Mouse (Mus musculus): Measurements from ENCODE around the gene Cdc42bpa. TPM values are rescaled to one million over a fixed set of nuclear protein-coding genes. Genes with fewer than 3 reads are reported as not detected.

The Cdc42bpa gene
- polyA plus RNA-seq, 1 experiment: 6.4 TPM

- WGBS: 89% methylated on average over 8 of the region's 8 CpGs
Measured at GRCm38 (mm10) chr1:180151191-180151590, 190.9 kb downstream of the Cdc42bpa start.

DNA sequence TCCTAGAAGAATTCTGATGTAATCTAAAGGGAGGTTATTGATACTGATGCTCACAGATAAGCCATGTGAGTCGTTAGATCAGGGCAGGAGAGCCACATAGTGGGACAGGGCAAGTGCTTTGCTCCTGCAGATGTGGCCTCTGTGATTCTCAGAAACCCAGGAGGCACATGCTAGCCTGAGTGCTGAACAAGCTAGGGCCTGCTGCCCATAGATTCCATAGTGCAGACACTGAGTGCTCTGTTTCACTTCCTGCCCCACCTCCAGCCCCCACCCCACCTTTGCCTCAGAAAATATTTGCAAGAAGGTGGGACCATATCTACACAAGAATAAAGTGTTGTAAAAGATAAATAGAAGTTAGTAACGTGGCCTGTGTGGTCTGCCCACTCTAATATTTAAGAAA lies 198.4 kb downstream of the Cdc42bpa start:
- 49% methylated on average over 2 of the region's 2 CpGs for WGBS
- no peak for DNase-seq (ENCODE audit: low read depth, low spot score)

More at GRCm38 (mm10) chr1:180151191-180151590, 190.9 kb downstream of the Cdc42bpa start:
- DNase-seq (ENCODE audit: low read depth, low spot score): no peak

DNA sequence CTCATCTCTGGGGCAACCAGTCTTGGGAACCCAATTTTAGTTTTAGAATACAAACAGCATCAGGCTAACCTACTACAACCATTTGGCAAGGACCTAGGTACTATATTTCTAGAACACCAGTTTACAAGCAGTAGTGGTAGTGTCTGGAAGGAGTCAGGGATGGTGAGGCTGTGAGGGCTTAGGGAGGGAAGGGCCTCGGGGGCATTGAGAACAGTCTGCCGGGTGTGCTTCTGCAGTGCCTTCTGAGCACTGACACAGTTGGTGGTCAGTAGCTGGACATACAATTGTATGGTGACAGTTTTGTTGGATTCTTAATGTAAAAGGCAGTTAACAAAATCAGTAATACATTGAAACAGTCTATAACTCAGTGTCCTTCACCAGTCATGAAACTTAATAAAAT lies 200.3 kb downstream of the Cdc42bpa start:
- 79% methylated on average over 2 of the region's 2 CpGs for WGBS
- DNase-seq (ENCODE audit: low read depth, low spot score): no peak

GRCm38 (mm10) chr1:180161160-180161559 lies 200.9 kb downstream of the Cdc42bpa start:
- WGBS: 82% methylated on average over 3 of the region's 3 CpGs
- DNase-seq (ENCODE audit: low read depth, low spot score): no peak

- whole genome bisulfite sequencing: 92% methylated on average over 20 of the region's 20 CpGs
Measured at GRCm38 (mm10) chr1:180161566-180162355, 201.5 kb downstream of the Cdc42bpa start.

GRCm38 (mm10) chr1:180162986-180163385 lies 202.7 kb downstream of the Cdc42bpa start:
- WGBS: 77% methylated on average over 7 of the region's 7 CpGs
- DNase-seq (ENCODE audit: low read depth, low spot score): no peak

More at GRCm38 (mm10) chr1:180161566-180162355, 201.5 kb downstream of the Cdc42bpa start:
- DNase-seq (ENCODE audit: low read depth, low spot score): no peak

GRCm38 (mm10) chr1:180166533-180166932 lies 206.3 kb downstream of the Cdc42bpa start:
- no peak for DNase-seq (ENCODE audit: low read depth, low spot score)
- WGBS: 85% methylated on average over 5 of the region's 5 CpGs

DNA sequence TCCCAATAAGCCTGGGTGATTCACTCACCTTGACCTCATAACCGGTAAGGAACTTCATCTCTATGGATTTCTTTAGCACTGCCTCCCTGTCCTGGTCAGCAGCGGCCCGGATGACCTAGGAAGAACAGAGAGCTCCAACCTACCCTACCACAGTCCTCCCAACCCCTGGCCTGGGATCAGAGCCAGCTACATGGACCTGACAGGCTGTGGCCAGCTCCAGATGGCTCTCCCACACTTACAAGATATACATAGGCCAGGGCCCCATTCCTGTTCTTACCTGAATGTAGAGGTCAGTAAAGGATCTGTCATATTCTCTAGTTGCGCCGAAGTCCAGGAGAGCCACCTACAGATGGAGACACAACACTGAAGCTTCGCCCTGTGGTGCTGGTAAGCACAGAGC lies 208.0 kb downstream of the Cdc42bpa start:
- no peak for DNase-seq (ENCODE audit: low read depth, low spot score)
- WGBS: 95% methylated on average over 6 of the region's 6 CpGs

GRCm38 (mm10) chr1:180169161-180169560 lies 208.9 kb downstream of the Cdc42bpa start:
- 86% methylated on average over 7 of the region's 7 CpGs for WGBS
- no peak for DNase-seq (ENCODE audit: low read depth, low spot score)

- 94% methylated on average over 8 of the region's 8 CpGs for WGBS
- no peak for DNase-seq (ENCODE audit: low read depth, low spot score)
Measured at GRCm38 (mm10) chr1:180170071-180170470, 209.8 kb downstream of the Cdc42bpa start.

- 87% methylated on average over 2 of the region's 2 CpGs for WGBS
- DNase-seq (ENCODE audit: low read depth, low spot score): no peak
Measured at GRCm38 (mm10) chr1:180171883-180172282, 211.6 kb downstream of the Cdc42bpa start.

DNA sequence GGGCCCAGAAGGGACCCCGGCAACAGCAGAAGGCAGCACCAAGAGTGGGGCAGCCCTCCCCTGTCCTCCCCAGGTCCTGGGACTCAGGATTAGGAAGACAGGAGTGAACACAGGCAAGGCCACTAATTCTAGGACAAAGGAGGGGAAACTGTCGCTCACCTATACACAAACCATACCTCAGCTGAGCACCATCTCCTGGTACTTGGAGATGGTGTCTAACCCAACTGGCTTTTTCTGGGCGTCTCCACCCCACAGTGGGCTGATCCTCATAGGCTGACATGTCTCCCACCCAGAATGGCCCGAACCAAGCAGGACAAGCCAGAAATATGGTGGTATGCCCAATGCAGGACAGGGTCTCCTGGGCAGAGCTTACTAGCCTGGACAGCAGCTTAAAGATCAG lies 212.3 kb downstream of the Cdc42bpa start:
- DNase-seq (ENCODE audit: low read depth, low spot score): no peak
- 91% methylated on average over 4 of the region's 4 CpGs for WGBS

GRCm38 (mm10) chr1:180173017-180173416 lies 212.7 kb downstream of the Cdc42bpa start:
- 87% methylated on average over 5 of the region's 5 CpGs for WGBS
- DNase-seq (ENCODE audit: low read depth, low spot score): no peak

GRCm38 (mm10) chr1:180174718-180175117 lies 214.4 kb downstream of the Cdc42bpa start:
- WGBS: 67% methylated on average over 6 of the region's 6 CpGs
- DNase-seq (ENCODE audit: low read depth, low spot score): no peak

DNA sequence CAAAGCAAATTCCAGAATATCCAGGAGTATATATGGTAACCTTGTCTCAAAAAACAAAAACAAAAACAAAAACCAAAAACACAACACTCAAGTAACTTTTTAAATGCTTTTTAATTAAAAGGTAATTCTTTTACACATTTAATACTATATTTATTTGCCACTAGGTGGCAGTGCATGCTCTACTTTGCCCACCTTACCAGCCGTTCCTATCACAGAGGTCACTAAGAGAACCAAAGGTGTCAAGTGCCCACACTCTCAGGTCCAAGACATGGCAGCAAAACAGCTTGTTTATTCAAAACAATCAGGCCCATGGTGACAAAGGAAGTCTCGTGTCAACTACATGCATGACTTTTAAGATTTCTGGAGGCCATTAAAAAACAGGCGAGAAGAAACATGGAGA lies 214.9 kb downstream of the Cdc42bpa start:
- 16% methylated on average over 3 of the region's 3 CpGs for WGBS
- no peak for DNase-seq (ENCODE audit: low read depth, low spot score)

DNA sequence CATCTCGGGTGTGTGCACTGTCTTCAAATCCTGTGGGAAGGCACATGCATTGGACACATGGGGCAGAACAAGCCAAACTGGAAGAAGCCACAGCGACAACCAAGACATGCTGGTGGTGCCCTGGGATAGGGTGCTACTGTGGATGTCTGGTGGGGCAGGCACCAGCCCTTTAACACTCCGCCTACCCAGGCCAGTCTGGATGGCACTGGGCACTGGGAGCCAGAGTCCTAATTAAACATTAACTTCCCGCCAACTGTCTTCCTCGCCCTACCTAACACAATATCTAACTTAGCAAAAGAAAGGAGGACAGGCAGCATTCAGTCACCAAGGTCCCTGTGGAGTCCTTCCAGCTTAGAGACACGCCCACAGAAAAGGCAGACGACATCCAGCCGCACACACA lies 215.4 kb downstream of the Cdc42bpa start:
- no peak for DNase-seq (ENCODE audit: low read depth, low spot score)

DNA sequence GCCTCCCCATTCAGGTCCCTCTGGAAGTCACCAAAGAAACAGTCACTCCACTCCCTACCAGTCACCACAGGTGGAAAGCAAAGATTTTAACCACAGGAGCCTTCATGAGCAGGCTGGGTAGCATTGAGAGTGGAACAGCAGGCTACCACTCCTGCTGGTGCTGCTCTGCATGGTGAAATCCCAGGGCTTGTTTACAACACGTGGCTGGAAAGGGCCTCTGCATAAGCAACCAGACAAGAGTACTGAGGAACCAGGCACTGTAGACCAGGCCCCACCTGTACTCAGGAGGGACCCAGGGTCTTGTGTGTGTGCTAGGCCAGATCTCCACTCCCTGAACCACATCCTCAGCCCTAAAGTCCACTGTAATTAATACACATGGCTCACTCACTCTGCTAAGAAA lies 216.5 kb downstream of the Cdc42bpa start:
- DNase-seq (ENCODE audit: low read depth, low spot score): no peak
- WGBS: 14% methylated on average over 1 of the region's 1 CpGs

More for the DNA sequence above, 215.4 kb downstream of the Cdc42bpa start:
- WGBS: 26% methylated on average over 8 of the region's 8 CpGs

DNA sequence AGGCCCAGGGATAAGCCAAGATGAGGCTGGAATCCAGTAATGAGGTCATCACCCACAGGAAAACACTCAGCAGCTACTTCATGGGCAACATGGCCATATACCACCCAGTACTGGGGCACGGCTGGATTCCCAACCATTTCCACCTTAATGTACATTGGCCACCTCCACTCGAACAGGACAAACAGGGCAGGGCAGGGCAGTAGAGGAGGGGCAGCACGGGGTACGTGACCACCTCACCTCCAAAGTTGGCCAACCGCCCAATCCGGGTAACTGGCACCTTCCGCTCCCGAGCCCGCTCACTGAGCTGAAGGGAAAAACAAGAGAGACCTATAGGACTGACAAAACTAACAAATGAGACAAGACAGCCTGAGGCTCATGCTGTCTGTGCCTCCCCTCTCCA lies 218.1 kb downstream of the Cdc42bpa start:
- no peak for DNase-seq (ENCODE audit: low read depth, low spot score)
- WGBS: 47% methylated on average over 9 of the region's 9 CpGs

DNA sequence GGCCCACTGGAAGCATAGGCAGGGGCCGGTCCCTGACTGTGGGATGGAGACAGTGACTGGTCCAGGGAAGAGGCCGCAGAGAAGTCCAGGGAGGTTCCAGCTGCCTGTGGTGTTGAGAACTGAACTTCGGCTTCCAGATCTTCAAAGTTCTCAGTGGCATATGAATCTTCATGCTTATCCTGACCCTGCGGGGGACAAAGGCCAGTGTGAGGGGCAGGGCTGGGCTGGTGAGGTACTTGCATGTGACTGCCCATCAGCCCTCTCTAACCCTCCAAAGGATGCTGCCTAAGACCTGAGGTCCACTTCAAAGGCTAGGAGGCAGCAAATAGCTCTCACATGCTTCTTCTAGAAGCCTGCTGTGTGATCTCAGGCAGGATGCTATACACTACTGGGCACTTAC lies 218.8 kb downstream of the Cdc42bpa start:
- no peak for DNase-seq (ENCODE audit: low read depth, low spot score)
- WGBS: 94% methylated on average over 4 of the region's 4 CpGs

GRCm38 (mm10) chr1:180179840-180180239 lies 219.6 kb downstream of the Cdc42bpa start:
- 86% methylated on average over 2 of the region's 2 CpGs for WGBS
- no peak for DNase-seq (ENCODE audit: low read depth, low spot score)

DNA sequence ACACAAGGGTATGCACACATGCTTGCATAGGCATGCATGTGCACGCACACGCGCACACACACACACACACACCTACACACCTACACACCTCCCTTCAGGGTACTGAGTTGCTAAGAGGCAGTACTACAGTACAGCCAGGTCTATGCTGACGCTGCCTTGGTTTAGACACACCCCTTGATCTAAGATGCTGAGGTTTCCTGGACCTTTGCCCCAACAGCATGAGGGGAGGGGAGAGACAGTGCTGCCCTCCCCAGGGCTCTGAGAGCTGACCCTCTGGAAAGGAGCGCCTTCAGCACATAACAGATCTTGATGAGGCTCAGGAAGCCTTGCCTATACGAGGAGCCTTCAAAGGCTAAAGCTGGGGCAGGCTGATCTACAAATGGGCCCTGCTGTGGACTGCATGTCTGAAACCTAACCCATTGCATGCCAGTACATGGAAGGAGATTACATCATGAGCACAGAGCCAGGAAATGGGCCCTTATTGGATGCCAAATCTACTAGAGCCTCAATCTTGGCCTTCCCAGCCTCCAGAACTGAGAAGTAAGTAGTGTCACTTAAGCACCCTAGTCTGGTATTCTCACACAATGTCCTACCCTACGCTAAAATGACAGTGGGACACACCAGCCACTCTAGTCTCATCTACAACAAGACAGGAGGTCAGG lies 221.2 kb downstream of the Cdc42bpa start:
- WGBS: 67% methylated on average over 7 of the region's 7 CpGs
- DNase-seq (ENCODE audit: low read depth, low spot score): no peak

All from large intestine, adult 2 months (tissue).